Mouse (Mus musculus): ENCODE measurements around the gene Smg9. TPM values are rescaled to one million over a fixed set of nuclear protein-coding genes. Genes with fewer than 3 reads are reported as not detected.

Gene Smg9
- polyA plus RNA-seq (2015; fragmentation: Nextera tagmentation; extraction: Ambion mirVana): 20.6 and 20.8 TPM in 2 replicates

- peak within 1 kb of the TSS; percentile 61 for H3K4me3 ChIP-seq (replicated peaks; ENCODE audit: low read depth, low read length)
- H3K27ac ChIP-seq: peak within 1 kb of the TSS; percentile 97
- peak; percentile 100 for DNase-seq (ENCODE audit: low spot score)
- H3K36me3 ChIP-seq (ENCODE audit: insufficient read depth, low read length): no peaks in the 10 kb centered on the region
- peak within 1 kb of the TSS; percentile 70 for H3K4me2 ChIP-seq (ENCODE audit: low read length)
- WGBS: 3% methylated on average over 65 of the region's 66 CpGs
- peak within 1 kb of the TSS; percentile 75 for H3K9ac ChIP-seq (ENCODE audit: low read depth, low read length)
- no peaks in the 10 kb centered on the region for H3K9me3 ChIP-seq (replicated peaks; ENCODE audit: low read length)
- peak; percentile 95 for ATAC-seq (replicated peaks; ENCODE audit: low FRiP score, low read depth)
- no peak for TF ChIP-seq CTCF (IDR thresholded peaks at IDR 0.05; ENCODE audit: low read depth)
- peaks cover 6% of the 10 kb centered on the region; the same call in 1 of the 2 replicates for H3K4me1 ChIP-seq (replicated peaks; ENCODE audit: insufficient read depth, low read length)
- H3K27me3 ChIP-seq (ENCODE audit: insufficient read depth, low read length): no peaks in the 10 kb centered on the region
These were observed at the start of gene Smg9 for GRCm38 (mm10) chr7:24399256-24400081. Gene Smg9, plus strand, starts transcription at chr7:24399619.

GRCm38 (mm10) chr7:24355646-24356045, 43.8 kb upstream of the Smg9 start:
- ATAC-seq (replicated peaks; ENCODE audit: low FRiP score, low read depth): no peak
- WGBS: 74% methylated on average over 6 of the region's 6 CpGs

GRCm38 (mm10) chr7:24356081-24356480, 43.3 kb upstream of the Smg9 start:
- Histone ChIP-seq H3K9ac (ENCODE audit: low read depth, low read length) (no peak overlapping the region), H3K9me3 (replicated peaks; ENCODE audit: low read length) (no peaks in the 10 kb centered on the region), H3K4me3 (replicated peaks; ENCODE audit: low read depth, low read length) (no peak overlapping the region), H3K36me3 (ENCODE audit: insufficient read depth, low read length) (no peaks in the 10 kb centered on the region), H3K4me2 (ENCODE audit: low read length) (no peak overlapping the region), H3K27me3 (ENCODE audit: insufficient read depth, low read length) (no peaks in the 10 kb centered on the region), H3K4me1 (replicated peaks; ENCODE audit: insufficient read depth, low read length) (no peaks in the 10 kb centered on the region), H3K27ac (no peak overlapping the region)
- 67% methylated on average over 10 of the region's 10 CpGs for WGBS
- no peak for ATAC-seq (replicated peaks; ENCODE audit: low FRiP score, low read depth)
- TF ChIP-seq CTCF (IDR thresholded peaks at IDR 0.05; ENCODE audit: low read depth): no peak
- DNase-seq (ENCODE audit: low spot score): no peak

More at GRCm38 (mm10) chr7:24355646-24356045, 43.8 kb upstream of the Smg9 start:
- Histone ChIP-seq H3K36me3 (ENCODE audit: insufficient read depth, low read length) (no peaks in the 10 kb centered on the region), H3K4me3 (replicated peaks; ENCODE audit: low read depth, low read length) (no peak overlapping the region), H3K9ac (ENCODE audit: low read depth, low read length) (no peak overlapping the region), H3K27ac (no peak overlapping the region), H3K27me3 (ENCODE audit: insufficient read depth, low read length) (no peaks in the 10 kb centered on the region), H3K4me1 (replicated peaks; ENCODE audit: insufficient read depth, low read length) (no peaks in the 10 kb centered on the region), H3K9me3 (replicated peaks; ENCODE audit: low read length) (no peaks in the 10 kb centered on the region), H3K4me2 (ENCODE audit: low read length) (no peak overlapping the region)
- TF ChIP-seq CTCF (IDR thresholded peaks at IDR 0.05; ENCODE audit: low read depth): no peak
- no peak for DNase-seq (ENCODE audit: low spot score)

GRCm38 (mm10) chr7:24357899-24358298, 41.5 kb upstream of the Smg9 start:
- H3K36me3 ChIP-seq (ENCODE audit: insufficient read depth, low read length): no peaks in the 10 kb centered on the region
- DNase-seq (ENCODE audit: low spot score) (no peak), ATAC-seq (replicated peaks; ENCODE audit: low FRiP score, low read depth) (no peak)
- no peak overlapping the region for H3K9ac ChIP-seq (ENCODE audit: low read depth, low read length)
- WGBS: 49% methylated on average over 4 of the region's 4 CpGs
- H3K27ac ChIP-seq: no peak overlapping the region
- no peaks in the 10 kb centered on the region for H3K27me3 ChIP-seq (ENCODE audit: insufficient read depth, low read length)
- TF ChIP-seq CTCF (IDR thresholded peaks at IDR 0.05; ENCODE audit: low read depth): peak; percentile 48; the same call in 1 of the 2 replicates
- H3K4me1 ChIP-seq (replicated peaks; ENCODE audit: insufficient read depth, low read length): no peaks in the 10 kb centered on the region
- no peaks in the 10 kb centered on the region for H3K9me3 ChIP-seq (replicated peaks; ENCODE audit: low read length)
- H3K4me2 ChIP-seq (ENCODE audit: low read length): no peak overlapping the region
- H3K4me3 ChIP-seq (replicated peaks; ENCODE audit: low read depth, low read length): no peak overlapping the region

GRCm38 (mm10) chr7:24359269-24359668, 40.1 kb upstream of the Smg9 start:
- no peaks in the 10 kb centered on the region for H3K9me3 ChIP-seq (replicated peaks; ENCODE audit: low read length)
- no peak overlapping the region for H3K9ac ChIP-seq (ENCODE audit: low read depth, low read length)
- DNase-seq (ENCODE audit: low spot score) (peak; percentile 62), ATAC-seq (replicated peaks; ENCODE audit: low FRiP score, low read depth) (no peak; the same call in 1 of the 2 replicates)
- H3K27ac ChIP-seq: no peak overlapping the region
- H3K4me3 ChIP-seq (replicated peaks; ENCODE audit: low read depth, low read length): no peak overlapping the region
- no peak for TF ChIP-seq CTCF (IDR thresholded peaks at IDR 0.05; ENCODE audit: low read depth)
- no peak overlapping the region for H3K4me2 ChIP-seq (ENCODE audit: low read length)
- H3K4me1 ChIP-seq (replicated peaks; ENCODE audit: insufficient read depth, low read length): no peaks in the 10 kb centered on the region
- H3K36me3 ChIP-seq (ENCODE audit: insufficient read depth, low read length): no peaks in the 10 kb centered on the region
- 20% methylated on average over 9 of the region's 9 CpGs for WGBS
- no peaks in the 10 kb centered on the region for H3K27me3 ChIP-seq (ENCODE audit: insufficient read depth, low read length)

GRCm38 (mm10) chr7:24361001-24361400, 38.4 kb upstream of the Smg9 start:
- Histone ChIP-seq H3K4me1 (replicated peaks; ENCODE audit: insufficient read depth, low read length) (no peaks in the 10 kb centered on the region), H3K9ac (ENCODE audit: low read depth, low read length) (no peak overlapping the region), H3K9me3 (replicated peaks; ENCODE audit: low read length) (no peaks in the 10 kb centered on the region), H3K4me2 (ENCODE audit: low read length) (no peak overlapping the region), H3K27ac (no peak overlapping the region), H3K27me3 (ENCODE audit: insufficient read depth, low read length) (no peaks in the 10 kb centered on the region), H3K4me3 (replicated peaks; ENCODE audit: low read depth, low read length) (no peak overlapping the region), H3K36me3 (ENCODE audit: insufficient read depth, low read length) (no peaks in the 10 kb centered on the region)
- 73% methylated on average over 4 of the region's 4 CpGs for WGBS
- ATAC-seq (replicated peaks; ENCODE audit: low FRiP score, low read depth): no peak
- peak; percentile 46 for TF ChIP-seq CTCF (IDR thresholded peaks at IDR 0.05; ENCODE audit: low read depth)
- no peak for DNase-seq (ENCODE audit: low spot score)

All from kidney, postnatal 0 days (tissue).